Mouse (Mus musculus) left cerebral cortex, adult 11 months (tissue): ENCODE data around the gene Rwdd4a.

Experiments used
- DNase-seq: peaks from one replicate; pipeline ENCODE4 v3.0.0; 2022; ENCODE audit warnings: low spot score

Gene Rwdd4a

GRCm38 (mm10) chr8:47533344-47534125 lies at the start of gene Rwdd4a, which contains the start of gene Trappc11:
Rwdd4a (plus strand) TSS chr8:47533664.
Trappc11 (minus strand) TSS chr8:47533470.
- peak; percentile 97 for DNase-seq

DNA sequence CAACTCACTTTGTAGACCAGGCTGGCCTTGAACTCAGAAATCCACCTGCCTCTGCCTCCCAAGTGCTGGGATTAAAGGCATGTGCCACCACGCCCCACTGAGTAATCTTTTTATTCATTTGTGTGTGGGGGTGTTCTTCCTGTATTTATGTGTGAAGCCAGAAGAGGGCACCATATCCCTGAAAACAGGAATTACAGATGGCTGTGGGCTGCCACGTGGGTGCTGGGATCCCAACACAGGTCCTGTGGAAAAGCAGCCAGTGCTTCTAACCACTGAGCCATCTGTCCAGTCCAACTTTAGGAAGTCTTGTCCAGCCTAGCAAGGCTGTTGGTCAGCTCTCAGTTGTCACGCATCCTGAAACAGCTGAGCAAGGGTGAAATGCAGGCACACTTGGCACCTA lies 46.2 kb upstream of the Rwdd4a start:
- no peak for DNase-seq

DNA sequence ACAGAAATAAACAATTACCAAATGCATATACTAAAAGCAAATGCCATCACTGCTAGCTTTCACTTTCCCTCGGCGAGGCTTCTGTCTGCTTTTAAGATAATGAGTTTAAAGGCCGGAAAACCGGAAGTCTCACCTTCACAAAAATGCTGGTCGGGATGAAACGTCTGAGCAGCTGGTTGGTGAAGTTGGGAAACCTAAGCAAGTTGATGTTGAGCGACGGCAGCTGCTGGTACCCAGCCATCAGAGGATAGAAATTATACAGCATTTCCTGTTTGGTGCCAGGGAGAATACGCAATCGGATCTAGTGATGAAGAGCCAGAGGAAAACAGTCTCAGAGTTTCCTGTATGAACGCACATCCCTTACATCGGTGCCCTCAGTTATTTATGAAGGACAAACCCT lies 40.4 kb upstream of the Rwdd4a start:
- DNase-seq, result no peak

DNA sequence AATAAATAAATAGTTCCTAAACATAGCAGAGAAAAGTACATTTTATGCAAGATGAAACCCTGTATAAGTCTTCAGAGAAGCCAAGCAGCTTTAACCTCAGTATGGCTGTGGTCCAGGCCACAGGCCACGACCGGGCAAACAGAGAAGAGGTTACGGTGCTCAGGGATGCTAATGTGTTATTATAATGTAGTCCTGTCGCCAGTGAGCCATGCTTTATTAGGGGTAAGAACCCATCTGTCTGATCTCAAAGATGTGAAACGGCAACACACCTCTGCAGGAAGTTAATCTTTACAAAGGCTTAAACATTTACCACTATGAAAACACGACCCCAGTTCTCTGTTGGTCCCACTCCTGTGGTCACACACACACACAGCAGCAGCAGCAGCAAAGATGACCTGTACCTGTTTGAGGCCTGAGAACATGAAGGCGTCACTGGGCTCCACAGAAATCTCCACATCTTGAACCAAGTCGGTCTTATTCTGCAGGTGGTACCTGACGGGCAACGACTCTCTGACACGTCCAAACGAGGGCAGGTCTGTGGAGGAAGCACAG lies 38.8 kb upstream of the Rwdd4a start:
- DNase-seq, result no peak

DNA sequence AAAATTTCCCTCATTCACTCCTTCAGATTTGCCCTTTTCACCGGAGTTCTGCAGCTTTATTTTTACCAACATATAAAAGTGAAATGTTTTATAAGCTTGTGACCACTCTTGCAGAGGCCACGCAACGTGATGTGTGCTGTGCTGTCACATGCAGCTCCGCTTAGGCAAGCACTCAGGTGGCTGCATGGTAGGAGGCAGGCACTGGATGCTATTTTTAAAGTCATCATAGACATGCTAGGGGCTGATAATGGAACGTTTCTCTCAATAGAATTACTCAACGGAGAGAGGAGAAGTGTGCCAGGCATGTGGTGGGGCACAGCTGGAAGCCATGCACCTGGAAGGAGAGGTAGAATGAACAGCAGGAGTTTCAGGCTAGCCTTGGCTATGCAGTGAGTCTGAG lies 38.0 kb upstream of the Rwdd4a start:
- DNase-seq, result no peak

GRCm38 (mm10) chr8:47501994-47502393 lies 31.5 kb upstream of the Rwdd4a start:
- DNase-seq, result no peak

- no peak for DNase-seq
Observed at GRCm38 (mm10) chr8:47502546-47502945, 30.9 kb upstream of the Rwdd4a start.

DNA sequence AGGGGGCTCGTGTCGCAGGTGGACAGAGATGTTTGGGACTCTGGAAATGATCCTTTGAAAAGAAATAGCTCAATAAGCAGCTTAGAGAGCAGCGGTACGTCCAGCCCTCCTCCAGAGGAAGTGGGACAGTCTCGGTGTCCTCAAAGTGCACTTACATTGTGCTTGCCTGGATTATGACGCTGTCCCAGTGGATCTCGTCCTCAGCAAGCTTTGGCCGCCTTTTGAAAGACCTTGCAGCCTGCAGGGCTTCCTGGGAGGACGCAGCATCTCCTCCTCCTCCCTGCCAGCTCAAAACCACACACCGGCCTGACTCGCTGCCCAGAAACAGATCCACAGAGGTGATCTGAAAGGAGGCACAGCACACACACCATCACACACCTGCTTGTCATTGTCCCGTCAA lies 28.0 kb upstream of the Rwdd4a start:
- no peak for DNase-seq

- no peak for DNase-seq
Observed at GRCm38 (mm10) chr8:47510930-47511329, 22.5 kb upstream of the Rwdd4a start.

DNA sequence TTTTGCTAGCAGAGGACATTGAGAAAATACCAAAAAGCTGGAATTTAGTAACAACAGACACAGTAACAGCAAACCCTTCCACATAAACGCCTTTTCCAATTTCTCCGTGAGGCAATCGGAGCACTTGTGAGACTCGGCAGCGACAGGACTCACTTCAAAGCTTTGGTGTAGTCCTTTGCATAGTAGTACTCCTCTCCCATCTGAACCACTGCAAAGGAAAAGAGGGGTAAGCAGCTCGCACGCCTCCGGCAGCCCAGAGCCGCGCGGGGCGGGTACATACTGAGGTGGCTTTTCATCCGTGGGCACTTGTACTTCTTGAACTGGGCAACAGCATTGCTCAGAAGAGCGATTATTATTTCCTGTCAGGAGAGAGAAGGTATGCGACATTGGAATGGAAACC lies 19.9 kb upstream of the Rwdd4a start:
- no peak for DNase-seq

DNA sequence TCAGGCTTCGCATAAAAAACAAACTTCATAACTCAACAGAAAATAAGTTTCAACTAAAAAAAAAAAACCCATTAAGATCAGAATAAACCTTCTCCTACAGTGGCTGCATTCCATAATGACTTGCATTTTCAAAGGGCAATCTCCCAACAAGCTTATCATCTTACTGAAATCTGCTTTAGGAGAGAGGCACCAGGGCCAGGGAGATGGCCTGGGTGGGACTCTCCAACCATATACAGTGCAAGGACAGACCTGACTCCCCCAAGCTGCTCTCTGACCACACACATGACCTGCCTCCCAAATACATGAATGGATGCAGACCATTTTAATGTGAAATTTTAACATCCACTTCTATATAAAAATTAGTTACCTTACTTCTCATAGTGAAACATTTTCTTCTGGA lies 5.4 kb upstream of the Rwdd4a start:
- no peak for DNase-seq

- DNase-seq, result no peak
Observed at GRCm38 (mm10) chr8:47538323-47538722, 4.9 kb downstream of the Rwdd4a start.

DNA sequence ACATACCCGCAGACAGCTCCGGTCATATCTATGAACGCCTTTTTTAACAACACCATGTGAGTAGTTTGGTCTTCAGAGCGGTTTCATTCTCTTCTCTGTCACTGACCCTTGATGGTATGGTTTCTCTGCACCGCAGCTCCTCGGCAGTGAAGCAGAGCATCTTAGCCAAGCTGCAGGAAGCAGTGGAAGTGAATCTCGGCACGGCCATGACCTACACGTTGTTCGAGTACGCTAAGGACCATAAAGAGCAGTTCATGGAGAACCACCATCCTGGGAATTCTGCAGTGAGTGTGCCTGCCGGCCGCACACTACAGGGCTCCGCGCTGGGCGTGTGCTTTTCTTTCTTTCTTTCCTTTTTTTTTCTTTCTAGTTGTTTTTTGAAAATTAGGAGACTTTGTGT lies 9.3 kb downstream of the Rwdd4a start:
- no peak for DNase-seq

DNA sequence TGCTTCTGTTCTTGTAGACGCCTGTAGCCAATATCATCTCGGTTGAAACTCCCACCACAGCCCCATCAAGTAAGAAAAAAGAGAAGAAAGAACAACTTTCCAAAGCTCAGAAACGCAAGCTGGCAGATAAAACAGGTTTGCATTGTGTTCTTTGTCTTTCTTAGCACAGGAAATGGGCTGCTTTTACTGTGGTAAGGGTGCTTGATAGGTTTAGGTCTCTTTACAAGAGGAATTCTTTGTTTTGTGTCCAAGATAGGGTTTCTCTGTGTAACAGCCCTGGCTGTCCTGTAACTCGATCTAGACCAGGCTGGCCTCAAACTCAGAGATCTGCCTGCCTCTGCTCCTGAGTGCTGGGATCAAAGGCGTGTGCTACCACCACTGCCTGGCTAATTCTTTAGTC lies 10.6 kb downstream of the Rwdd4a start:
- DNase-seq, result no peak

- DNase-seq, result no peak
Observed at GRCm38 (mm10) chr8:47547102-47547501, 13.6 kb downstream of the Rwdd4a start.

DNA sequence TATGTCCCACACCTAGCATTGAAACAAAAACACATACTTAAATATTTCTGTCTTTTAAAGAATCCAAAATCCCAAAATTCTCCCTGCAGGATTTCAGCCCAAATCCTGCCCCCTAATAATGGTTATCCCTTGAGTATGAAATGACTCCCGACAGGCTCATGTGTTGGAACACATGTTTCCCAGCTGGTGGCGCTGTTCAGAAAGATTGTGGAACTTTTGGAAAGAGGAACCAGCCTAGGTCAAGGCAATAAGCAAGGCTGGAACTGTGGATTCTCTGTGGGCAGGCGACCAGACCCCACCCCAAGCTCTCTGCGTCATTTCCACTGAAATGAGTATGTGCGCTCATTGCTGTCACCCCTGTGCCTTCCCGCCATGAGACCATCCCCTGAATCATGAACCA lies 20.1 kb downstream of the Rwdd4a start:
- DNase-seq, result no peak

- no peak for DNase-seq
Observed at GRCm38 (mm10) chr8:47556446-47556845, 23.0 kb downstream of the Rwdd4a start.

- no peak for DNase-seq
Observed at GRCm38 (mm10) chr8:47558274-47558673, 24.8 kb downstream of the Rwdd4a start.

- no peak for DNase-seq
Observed at GRCm38 (mm10) chr8:47560801-47561200, 27.3 kb downstream of the Rwdd4a start.

GRCm38 (mm10) chr8:47566551-47566950 lies 33.1 kb downstream of the Rwdd4a start:
- no peak for DNase-seq

GRCm38 (mm10) chr8:47568098-47568497 lies 34.6 kb downstream of the Rwdd4a start:
- no peak for DNase-seq

- DNase-seq, result no peak
Observed at GRCm38 (mm10) chr8:47570161-47570560, 36.7 kb downstream of the Rwdd4a start.

DNA sequence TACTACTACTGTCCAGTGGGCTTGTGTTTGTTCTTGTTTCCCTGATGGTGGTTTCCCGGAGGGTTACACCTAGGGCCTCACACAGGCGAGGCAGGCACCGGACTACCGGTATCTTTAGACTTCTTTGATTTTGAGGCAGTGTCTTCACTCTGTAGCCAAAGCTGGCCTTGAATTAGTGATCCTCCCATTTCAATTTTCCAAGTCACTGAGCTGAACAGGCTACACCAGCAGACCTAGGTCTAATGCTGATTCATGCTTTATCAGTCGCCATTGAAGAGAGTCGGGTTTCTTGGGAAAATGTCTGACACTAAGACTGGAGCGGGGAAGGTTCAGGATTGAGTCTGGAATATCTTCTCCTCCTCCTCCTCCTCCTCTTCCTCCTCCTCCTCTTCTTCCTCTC lies 40.0 kb downstream of the Rwdd4a start:
- DNase-seq, result no peak

DNA sequence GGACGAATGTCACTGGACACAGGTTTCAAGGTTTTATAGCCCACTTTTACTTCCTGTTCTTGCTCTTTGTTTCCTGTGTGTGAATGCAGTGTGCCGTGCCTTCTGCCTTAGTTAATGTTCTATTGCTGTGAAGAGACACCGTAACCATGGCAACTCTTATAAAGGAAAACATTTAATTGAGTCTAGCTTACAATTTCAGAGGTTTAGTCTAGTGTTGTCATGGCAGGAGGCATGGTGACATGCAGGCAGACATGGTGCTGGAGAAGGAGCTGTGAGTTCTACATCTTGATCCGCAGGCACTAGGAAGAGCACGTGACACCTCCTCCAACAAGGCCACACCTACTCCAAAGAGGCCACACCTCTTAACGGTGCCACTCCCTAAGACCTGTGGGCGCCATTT lies 48.0 kb downstream of the Rwdd4a start:
- no peak for DNase-seq
